Mouse (Mus musculus): ENCODE measurements at regions not wholly inside any gene's neighbourhood (a gene's known extent, or its start where the extent isn't known, plus 50 kb on each side); places are given as distances from the start of the nearest gene placed in this dataset.

DNA sequence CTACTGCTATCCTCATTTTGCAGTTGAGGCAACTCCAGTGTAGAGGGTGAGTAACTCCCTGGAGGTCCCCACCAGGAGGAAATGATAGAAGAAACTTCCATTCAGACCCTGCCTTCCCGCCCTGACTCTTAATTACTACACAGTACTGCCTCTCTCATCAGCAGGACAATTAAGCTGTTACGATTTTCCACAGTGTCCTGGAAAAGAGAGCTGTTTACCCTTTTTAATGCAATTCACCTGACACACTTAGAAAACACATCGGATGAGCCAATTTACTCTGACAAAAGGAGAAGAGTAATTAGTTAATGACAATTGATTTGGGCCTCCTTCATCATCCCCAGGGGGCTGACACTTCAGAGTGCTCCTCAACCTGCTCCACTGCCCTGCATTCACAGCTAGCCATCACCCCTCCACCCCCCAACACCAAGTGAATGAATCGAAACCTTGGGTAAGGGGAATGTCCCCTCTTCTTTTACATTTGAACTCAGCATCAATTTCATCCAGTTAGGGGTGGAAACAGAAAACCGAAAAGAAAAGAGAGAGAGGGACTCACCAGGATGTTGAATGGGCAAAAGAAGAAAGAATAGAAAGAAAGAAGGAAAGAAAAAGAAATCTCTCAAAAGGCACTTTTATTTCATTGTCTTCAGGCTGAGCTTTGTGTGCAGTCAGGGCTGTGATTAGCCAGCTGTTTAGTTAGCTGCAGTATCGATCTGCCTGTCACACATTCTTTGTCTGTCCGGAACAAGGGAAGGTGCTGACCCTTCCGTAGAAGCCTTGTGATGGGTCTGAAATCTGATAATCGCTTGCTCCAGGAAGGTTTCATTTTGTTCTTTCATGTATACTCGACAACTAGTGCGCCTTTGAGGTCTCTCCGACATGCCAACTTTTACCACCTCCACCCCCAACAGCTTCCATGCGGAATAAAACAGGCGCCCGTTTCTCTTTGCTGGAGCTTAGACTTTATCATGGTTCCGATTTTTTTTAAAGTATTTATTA, 482.6 kb upstream of the Tenm4 start:
- DNase-seq (ENCODE audit: low read depth, low spot score), result peak; percentile 15

GRCm38 (mm10) chr7:95689161-95689833, 481.7 kb upstream of the Tenm4 start:
- peak; percentile 10 for DNase-seq (ENCODE audit: low read depth, low spot score)

- peak; percentile 61 for DNase-seq (ENCODE audit: low read depth, low spot score)
These were observed 471.5 kb upstream of the Tenm4 start for GRCm38 (mm10) chr7:95699506-95699905.

GRCm38 (mm10) chr7:95710088-95710487, 461.0 kb upstream of the Tenm4 start:
- peak; percentile 63 for DNase-seq (ENCODE audit: low read depth, low spot score)

GRCm38 (mm10) chr7:95720083-95720482, 451.0 kb upstream of the Tenm4 start:
- no peak for DNase-seq (ENCODE audit: low read depth, low spot score)

GRCm38 (mm10) chr7:95725716-95726487, 445.1 kb upstream of the Tenm4 start:
- peak; percentile 46 for DNase-seq (ENCODE audit: low read depth, low spot score)

DNA sequence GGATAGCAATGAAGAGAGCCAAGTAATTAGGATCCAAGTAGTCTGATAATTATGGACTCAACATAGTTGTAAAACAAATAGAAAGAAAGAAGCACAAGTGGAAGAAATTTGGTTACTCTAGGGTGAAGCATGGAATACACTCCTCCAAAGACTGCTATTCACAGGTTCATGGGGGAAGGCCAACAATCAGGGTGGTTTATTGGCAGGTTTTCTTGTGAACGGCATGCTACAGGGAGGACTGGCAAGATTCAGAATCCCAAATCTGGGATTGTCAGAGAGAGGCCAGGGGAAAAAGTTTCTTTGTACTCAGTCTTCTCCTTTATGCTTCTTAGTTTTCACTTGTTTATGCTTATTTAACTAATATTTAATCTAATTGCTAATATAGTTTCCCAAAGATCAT, 437.2 kb upstream of the Tenm4 start:
- DNase-seq (ENCODE audit: low read depth, low spot score), result no peak

- DNase-seq (ENCODE audit: low read depth, low spot score), result peak; percentile 8
These were observed 436.5 kb upstream of the Tenm4 start for GRCm38 (mm10) chr7:95734587-95734986.

DNA sequence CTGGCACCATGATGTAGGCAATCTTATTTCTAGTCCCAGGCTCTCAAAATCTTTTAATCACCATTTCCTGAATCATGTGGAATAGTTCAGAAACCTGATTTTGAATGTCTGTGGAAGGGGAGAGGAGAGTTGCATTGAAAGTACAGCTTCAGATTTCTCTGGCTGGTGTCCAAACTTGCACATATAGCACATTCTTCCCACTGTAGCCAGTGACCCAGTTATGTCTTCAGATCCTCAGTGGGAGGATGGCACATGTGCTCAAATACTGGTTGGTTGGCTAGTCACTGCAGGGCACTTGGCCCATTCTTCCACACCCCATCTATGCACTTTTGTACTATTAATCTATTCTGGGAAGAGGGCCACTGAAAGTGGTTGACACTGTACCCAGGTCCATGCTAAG, 434.3 kb upstream of the Tenm4 start:
- peak; percentile 75 for DNase-seq (ENCODE audit: low read depth, low spot score)

- DNase-seq (ENCODE audit: low read depth, low spot score), result peak; percentile 14
These were observed 432.3 kb upstream of the Tenm4 start for GRCm38 (mm10) chr7:95738725-95739245.

DNA sequence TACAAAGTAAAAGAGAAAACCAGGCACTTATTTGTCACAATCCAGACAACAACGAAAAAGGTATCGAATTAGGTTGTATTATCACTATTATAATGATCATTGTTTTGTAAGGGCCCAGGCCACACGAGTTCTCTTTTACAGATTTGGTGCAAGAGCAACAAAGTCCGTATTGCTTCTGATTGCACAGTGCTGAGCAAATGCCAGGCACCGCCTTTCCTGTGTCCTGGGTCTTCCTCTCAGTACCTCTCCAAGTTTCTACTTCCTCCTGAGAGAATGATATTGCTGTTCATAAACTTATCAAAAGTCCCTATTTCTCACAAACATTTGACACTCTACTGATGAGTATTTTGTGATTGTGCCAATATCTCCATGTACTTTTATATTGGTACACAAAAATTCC, 431.3 kb upstream of the Tenm4 start:
- DNase-seq (ENCODE audit: low read depth, low spot score), result no peak

DNA sequence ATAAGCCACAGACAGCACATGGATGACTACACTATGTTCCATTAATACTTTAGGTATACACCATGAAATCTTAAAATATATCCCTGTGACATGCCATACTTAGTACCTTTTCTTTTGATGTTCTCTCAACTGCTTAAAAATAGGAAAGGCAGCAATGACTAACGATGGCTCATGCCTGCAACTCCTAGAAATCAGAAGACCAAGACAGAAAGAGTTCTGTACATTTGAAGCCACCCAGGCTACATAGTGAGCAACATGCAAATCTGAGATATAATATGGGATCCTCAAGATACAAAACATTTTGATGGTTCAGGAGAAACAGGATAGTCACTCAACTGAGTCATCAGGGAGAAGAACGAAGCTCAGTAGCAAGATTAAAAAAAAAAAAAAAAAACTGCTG, 412.7 kb upstream of the Tenm4 start:
- DNase-seq (ENCODE audit: low read depth, low spot score), result peak; percentile 51

DNA sequence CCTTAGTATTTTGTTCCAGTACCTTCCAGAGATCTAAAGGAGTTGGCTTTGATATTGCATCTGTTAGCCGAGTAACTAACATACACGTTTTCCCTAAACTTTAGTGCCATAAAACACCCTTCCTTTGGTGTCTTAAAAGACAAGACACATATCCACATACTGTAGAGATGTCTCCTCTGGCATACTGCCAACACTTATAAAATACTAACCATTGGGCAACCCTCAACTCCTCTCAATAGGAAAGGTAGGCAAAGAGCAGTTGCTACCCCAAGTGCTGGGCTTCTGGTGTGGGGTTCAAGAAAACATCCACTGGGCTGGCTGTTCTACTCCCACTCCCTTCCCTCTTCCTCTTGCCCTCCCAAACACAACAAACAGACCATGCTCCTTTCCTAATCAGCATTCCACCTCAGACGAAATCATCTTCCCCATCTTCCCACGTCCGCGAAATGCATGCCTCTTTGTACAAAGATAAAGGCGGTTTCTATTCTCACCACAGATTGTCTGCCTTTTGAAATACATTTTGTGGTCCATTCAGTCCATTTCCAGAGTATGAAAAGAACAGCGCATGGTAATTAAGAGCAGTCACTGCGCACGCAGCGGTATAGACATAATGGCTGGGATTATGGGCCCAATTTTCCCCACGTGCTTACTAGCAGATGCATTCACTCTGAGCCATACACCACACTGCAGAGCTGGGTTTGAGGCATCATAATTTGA, 409.9 kb upstream of the Tenm4 start:
- peak; percentile 80 for DNase-seq (ENCODE audit: low read depth, low spot score)

DNA sequence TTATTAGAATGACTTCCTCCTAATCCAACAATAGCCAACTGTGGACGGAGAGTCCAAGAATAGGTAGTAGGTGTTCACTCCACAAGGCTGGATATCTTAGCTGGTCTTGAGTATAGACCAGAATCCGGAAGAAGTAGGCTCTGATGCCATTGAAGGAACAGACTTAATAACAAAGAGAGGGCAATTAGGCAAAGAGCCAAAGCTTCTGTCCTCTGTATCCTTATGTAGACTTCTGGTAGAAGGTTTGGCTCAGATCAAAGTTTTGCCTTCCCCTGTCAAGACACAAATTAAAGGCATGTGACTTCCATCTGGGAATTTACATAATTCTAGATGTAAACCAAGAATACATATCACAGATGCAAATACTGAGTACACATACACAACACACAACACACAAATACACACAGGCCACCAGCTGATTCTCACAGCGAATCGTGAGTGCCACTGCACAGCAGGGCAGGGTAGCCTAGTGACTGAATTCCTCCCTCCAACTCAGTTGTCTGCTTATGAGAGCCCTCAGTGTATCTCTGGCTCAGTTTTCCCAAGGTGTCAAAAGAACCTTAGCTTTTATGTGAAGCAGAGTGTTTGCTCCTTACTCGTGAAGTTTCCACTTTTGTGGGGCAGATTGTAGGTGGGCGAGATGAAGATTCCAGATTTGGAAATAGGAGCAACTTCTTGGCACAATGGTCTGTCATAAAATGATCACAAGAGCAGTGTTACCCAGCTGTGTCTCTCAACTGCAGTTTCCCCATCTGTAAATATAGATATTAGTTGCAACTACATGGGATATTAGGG, 404.5 kb upstream of the Tenm4 start:
- peak; percentile 90 for DNase-seq (ENCODE audit: low read depth, low spot score)

DNA sequence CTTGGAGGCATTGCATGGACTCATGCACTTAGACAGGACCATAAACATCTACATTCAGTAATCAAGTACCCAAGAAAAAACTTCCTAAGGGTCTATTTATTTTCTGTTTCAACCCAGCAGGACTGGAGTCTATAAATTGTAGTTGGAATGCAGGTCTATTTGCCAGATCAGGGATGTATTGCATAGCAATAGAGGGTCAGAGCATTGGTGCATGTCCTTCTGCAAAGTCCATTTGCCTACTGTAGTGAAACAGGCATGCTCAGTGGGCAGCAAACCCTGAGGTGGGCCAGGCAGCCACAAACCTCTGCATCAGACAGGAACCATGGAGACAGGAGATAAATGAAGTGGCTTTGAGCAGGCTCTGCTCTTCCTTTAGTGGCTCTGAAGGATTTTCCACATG, 386.5 kb upstream of the Tenm4 start:
- DNase-seq (ENCODE audit: low read depth, low spot score), result no peak

DNA sequence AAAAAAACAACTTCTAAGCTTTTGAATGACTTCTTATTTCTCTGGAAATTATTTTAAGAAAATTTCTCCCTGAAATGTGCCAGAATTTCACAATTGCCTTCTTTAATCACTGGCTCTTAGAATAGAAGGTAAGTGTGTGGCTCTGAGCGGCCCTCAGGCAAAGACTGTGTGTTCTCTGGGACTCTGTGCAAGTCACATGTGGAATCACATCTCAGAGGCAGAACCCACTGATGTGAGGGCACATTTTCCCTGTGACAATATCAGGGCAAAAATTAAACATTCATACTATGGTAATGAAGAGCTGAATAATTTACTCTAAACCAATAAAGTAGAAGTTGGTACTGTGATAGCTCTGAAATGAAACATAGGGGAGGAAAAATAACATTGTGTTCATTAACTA, 383.5 kb upstream of the Tenm4 start:
- no peak for DNase-seq (ENCODE audit: low read depth, low spot score)

GRCm38 (mm10) chr7:95787951-95788350, 383.1 kb upstream of the Tenm4 start:
- no peak for DNase-seq (ENCODE audit: low read depth, low spot score)

DNA sequence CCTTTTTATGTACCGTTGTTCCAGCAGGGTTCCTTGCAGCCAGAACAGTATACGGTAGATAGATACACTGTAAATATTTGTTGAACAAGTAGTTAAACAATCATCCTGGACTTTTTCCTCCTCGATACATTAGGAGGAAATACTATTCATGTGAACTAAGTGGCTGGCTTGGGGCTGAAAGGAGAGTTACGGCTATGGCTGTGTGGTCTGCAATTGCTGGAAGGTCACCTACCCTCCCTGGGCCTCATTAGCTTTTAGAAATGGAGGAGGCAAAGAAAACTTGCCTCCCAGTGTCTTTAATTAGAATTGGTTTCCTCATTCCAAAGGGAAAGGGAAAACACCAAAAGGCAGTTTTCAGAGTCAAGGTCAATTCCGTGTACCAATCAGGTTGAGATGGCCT, 381.6 kb upstream of the Tenm4 start:
- no peak for DNase-seq (ENCODE audit: low read depth, low spot score)

GRCm38 (mm10) chr7:95799022-95799421, 372.0 kb upstream of the Tenm4 start:
- peak; percentile 20 for DNase-seq (ENCODE audit: low read depth, low spot score)

DNA sequence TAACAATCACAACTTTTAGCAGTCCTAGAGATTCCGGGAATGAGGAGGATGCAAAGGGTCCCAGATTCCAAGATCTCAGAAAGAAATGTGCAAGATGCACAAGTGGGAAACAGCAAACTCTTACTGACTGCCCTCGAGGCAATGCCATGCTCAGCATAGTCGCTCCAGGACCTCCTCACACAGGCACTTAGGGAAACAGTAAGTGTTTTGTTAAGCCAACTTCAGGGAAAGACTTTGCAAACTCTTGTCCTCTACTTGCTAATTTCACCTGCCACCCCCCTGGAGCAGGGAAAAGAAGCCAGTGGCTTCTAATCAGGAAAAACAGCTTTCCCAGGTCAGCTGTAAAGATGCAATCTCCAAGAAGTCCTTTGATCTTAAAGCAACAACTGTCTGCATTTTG, 361.4 kb upstream of the Tenm4 start:
- DNase-seq (ENCODE audit: low read depth, low spot score), result no peak
